Mouse (Mus musculus): Measurements from ENCODE around the gene Atp7b. TPM values are rescaled to one million over a fixed set of nuclear protein-coding genes. Genes with fewer than 3 reads are reported as not detected.
A peak's percentile ranks its signal among the peaks of the same experiment; 100 is the strongest.

Gene Atp7b
- polyA plus RNA-seq (2015; fragmentation: Nextera tagmentation; extraction: Ambion mirVana): 0.67 and 2.1 TPM in 2 replicates

DNA sequence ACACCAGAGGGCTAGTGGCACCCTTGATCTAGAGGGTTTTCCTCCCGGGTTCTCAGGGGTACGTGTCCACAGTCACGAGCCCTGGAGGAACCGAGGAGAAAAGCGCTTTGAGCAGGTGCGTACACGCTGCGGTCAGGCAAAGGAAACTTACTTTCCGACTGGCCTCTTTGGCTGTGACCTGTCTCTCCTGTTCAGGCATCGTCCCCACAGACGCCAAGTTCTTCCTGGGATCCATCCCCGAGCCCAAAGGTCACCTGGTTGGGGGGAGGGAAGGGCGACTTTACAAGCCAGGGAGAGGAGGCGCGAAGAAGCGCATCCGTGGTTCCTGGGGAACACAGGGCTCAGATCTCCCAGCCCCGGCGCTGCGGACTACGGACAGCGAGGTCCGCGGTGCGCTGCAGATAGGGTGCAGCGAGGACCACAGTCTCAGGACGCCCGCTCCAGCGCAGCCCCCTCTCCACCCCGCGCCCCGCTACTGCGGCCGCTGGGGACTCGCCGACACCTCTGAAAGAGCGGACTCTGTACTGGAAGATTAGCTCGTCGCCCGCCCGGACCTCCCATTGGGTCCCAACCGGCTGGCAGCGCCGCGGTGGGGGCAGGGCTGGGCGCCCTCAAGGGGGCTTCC lies at the start of gene Atp7b:
TSS of gene Atp7b (minus strand) at position 485 of the 625 bp plus-strand sequence.
- WGBS: under 1% methylated on average over 41 of the region's 46 CpGs
- H3K9ac ChIP-seq: peak within 1 kb of the TSS; percentile 75
- H3K4me3 ChIP-seq: peak within 1 kb of the TSS; percentile 96
- peak within 1 kb of the TSS; percentile 20; the same call in 1 of the 2 replicates for H3K27ac ChIP-seq
- H3K27me3 ChIP-seq: peaks cover 22% of the 10 kb centered on the region
- no peaks in the 10 kb centered on the region for H3K9me3 ChIP-seq (replicated peaks)
- peak; percentile 75 for ATAC-seq (replicated peaks; ENCODE audit: insufficient number of reproducible peaks, insufficient read depth, low FRiP score, low read depth)
- H3K4me2 ChIP-seq: peak within 1 kb of the TSS; percentile 98
- peaks cover 12% of the 10 kb centered on the region for H3K36me3 ChIP-seq
- H3K4me1 ChIP-seq (replicated peaks): peaks cover 10% of the 10 kb centered on the region

DNA sequence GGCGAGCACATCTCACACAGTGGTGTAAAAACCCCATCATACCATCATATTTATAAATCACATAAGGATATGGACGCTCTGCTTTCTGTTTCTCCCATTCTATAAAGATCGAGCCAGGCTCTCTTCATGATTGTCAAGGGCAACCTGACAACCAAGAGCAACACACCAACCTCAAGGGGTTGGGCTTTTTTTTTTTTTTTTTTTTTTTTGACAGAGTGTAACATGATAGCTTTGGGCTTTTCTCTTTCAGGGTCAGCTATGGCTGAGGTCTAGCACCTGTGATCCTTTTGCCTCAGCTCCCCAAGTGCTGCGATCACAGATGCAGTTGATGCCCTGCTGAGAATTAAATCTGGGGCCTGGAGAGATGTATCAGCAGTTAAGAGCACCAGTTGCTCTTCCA lies 46.9 kb upstream of the Atp7b start:
- 74% methylated on average over 4 of the region's 4 CpGs for WGBS
- Histone ChIP-seq H3K4me2 (no peak overlapping the region), H3K36me3 (no peaks in the 10 kb centered on the region), H3K9ac (no peak overlapping the region), H3K27ac (no peak overlapping the region), H3K27me3 (no peaks in the 10 kb centered on the region), H3K9me3 (replicated peaks) (no peaks in the 10 kb centered on the region), H3K4me3 (no peak overlapping the region), H3K4me1 (replicated peaks) (no peaks in the 10 kb centered on the region)
- no peak for ATAC-seq (replicated peaks; ENCODE audit: insufficient number of reproducible peaks, insufficient read depth, low FRiP score, low read depth)

DNA sequence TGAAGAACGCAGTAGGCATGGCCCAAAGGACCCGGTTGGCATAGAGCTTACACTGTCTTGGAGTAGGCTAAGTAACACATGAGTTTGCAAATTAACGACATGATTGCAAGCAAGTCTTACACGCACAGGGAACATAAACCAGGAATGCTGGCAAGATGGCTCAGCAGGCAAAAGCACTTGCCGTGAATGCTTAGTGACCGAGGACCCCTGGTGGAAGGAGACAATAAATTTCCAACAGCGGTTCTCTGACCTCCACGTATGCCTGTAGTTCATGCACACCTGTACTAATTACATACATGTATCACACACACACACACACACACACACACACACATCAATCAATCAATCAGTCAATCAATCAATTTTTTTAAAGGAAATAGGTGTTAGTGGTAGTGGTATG lies 31.5 kb upstream of the Atp7b start:
- no peak overlapping the region for H3K4me3 ChIP-seq
- 41% methylated on average over 8 of the region's 8 CpGs for WGBS
- no peaks in the 10 kb centered on the region for H3K4me1 ChIP-seq (replicated peaks)
- no peak overlapping the region for H3K4me2 ChIP-seq
- no peak overlapping the region for H3K9ac ChIP-seq
- H3K9me3 ChIP-seq (replicated peaks): no peaks in the 10 kb centered on the region
- no peaks in the 10 kb centered on the region for H3K36me3 ChIP-seq
- no peak for ATAC-seq (replicated peaks; ENCODE audit: insufficient number of reproducible peaks, insufficient read depth, low FRiP score, low read depth)
- H3K27me3 ChIP-seq: no peaks in the 10 kb centered on the region
- H3K27ac ChIP-seq: no peak overlapping the region

DNA sequence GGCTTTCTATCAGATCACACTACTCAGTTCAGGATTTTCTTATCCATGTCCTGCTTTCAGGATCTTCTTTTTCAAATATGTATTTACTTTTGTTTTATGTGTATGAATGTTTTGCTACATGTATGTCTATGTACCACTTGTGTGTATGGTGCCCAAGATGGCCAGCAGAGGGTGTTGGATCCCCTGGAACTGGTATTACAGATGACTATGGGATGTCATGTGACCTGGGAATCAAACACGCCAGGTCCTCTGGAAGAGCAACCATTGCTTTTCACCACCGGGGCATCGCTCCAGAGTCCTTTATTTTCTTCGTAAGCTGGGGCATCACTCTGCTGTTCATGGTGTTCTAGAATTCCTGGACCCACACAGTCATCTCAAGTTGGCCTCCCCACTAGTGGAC lies 29.1 kb upstream of the Atp7b start:
- H3K9ac ChIP-seq: no peak overlapping the region
- 96% methylated on average over 4 of the region's 4 CpGs for WGBS
- H3K9me3 ChIP-seq (replicated peaks): no peaks in the 10 kb centered on the region
- H3K36me3 ChIP-seq: no peaks in the 10 kb centered on the region
- ATAC-seq (replicated peaks; ENCODE audit: insufficient number of reproducible peaks, insufficient read depth, low FRiP score, low read depth): no peak
- H3K27ac ChIP-seq: no peak overlapping the region
- H3K4me3 ChIP-seq: no peak overlapping the region
- H3K4me1 ChIP-seq (replicated peaks): no peaks in the 10 kb centered on the region
- H3K27me3 ChIP-seq: no peaks in the 10 kb centered on the region
- no peak overlapping the region for H3K4me2 ChIP-seq

DNA sequence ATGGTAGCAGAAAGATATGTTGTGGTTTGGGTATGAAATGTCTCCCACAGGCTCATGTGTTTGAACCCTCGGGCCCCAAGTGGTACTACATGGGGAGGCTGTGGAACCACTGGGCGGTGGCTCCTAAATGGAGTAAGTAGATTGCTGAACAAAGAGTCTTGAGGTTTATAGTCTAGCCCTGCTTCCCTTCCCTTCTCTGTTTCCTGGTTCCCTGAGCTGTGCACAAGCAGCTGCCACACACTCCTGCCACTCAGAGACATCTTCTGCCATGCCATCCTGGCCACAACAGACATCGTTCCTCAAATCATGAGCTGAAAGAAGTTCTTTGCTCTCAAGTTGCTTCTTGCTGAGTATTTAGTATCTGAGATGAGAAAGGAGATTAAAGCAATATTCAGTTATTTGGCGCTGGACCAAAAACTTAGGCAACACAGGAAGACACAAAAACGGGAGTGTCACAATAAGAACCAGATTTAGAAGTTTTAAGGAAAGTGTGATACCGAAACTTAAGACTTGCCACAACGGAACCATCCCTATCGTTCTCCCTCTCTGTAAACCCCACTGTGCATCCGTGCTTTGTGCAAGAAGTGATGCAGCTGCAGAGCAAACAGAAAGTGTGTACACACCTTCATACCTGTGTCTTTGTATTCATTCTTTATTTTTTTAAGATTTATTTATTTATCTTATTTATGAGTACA lies 19.4 kb upstream of the Atp7b start:
- no peak overlapping the region for H3K9ac ChIP-seq
- H3K4me2 ChIP-seq: no peak overlapping the region
- H3K4me3 ChIP-seq: no peak overlapping the region
- 0 out of 2 replicates have a peak, but pooled peaks cover 2% of the 10 kb centered on the region for H3K4me1 ChIP-seq (replicated peaks)
- H3K27me3 ChIP-seq: no peaks in the 10 kb centered on the region
- no peak overlapping the region for H3K27ac ChIP-seq
- H3K9me3 ChIP-seq (replicated peaks): no peaks in the 10 kb centered on the region
- H3K36me3 ChIP-seq: no peaks in the 10 kb centered on the region
- WGBS: 73% methylated on average over 9 of the region's 9 CpGs
- no peak for ATAC-seq (replicated peaks; ENCODE audit: insufficient number of reproducible peaks, insufficient read depth, low FRiP score, low read depth)

DNA sequence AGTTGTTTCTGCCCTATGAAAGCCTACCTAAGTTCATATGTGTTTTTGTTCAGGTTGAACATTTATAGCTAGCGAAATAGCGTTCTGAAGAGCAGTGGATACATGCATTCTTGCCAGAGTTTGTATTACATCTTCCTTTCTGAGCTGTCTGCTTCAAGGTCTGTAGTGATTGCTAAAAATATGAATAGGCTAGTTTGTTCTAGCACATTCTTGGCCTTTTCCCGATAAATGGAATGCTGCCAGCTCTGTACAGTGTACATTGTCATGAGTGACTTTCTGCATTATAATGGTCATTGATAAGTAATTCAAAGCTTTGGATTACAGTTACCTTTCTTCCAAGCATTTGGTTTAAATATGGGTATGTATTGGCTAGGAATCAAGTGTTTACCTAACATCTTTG lies 1.0 kb upstream of the Atp7b start:
- peaks cover 10% of the 10 kb centered on the region for H3K4me1 ChIP-seq (replicated peaks)
- H3K4me3 ChIP-seq: peak overlapping the region; percentile 96
- 3% methylated on average over 3 of the region's 3 CpGs for WGBS
- H3K9ac ChIP-seq: peak overlapping the region; percentile 64
- ATAC-seq (replicated peaks; ENCODE audit: insufficient number of reproducible peaks, insufficient read depth, low FRiP score, low read depth): no peak
- H3K9me3 ChIP-seq (replicated peaks): no peaks in the 10 kb centered on the region
- peaks cover 24% of the 10 kb centered on the region for H3K36me3 ChIP-seq
- H3K27me3 ChIP-seq: peaks cover 22% of the 10 kb centered on the region
- H3K4me2 ChIP-seq: peak overlapping the region; percentile 98
- no peak overlapping the region for H3K27ac ChIP-seq

DNA sequence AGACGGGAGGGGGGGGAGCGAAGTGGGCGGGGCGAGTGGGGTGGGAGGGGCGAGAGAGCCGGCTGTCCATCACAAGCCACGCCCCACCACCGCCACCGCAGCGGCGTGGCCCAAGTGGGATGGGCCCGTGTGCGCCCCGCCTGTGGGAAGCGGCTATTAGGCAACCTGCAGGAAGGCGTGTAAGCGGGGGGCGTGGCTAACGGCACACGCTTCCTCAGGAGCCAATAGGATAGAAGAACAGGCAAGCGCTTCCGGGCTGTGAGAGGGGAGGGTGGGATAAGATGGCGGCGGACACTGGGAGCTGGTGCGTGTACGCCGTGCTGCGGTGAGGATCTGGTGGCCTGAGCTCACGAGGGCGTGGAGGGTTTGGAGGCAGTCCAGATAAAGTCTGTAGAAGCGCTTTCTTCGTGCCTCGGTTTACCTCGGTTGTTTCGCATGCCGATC lies 363 bp upstream of the Atp7b start, which contains the start of gene Alg11:
TSS of gene Alg11 (plus strand) at position 276 of the 444 bp plus-strand sequence.
- peaks cover 22% of the 10 kb centered on the region for H3K27me3 ChIP-seq
- peak within 1 kb of the TSS; percentile 98 for H3K4me2 ChIP-seq
- peaks cover 10% of the 10 kb centered on the region for H3K4me1 ChIP-seq (replicated peaks)
- H3K9me3 ChIP-seq (replicated peaks): no peaks in the 10 kb centered on the region
- peak within 1 kb of the TSS; percentile 96 for H3K4me3 ChIP-seq
- peaks cover 17% of the 10 kb centered on the region for H3K36me3 ChIP-seq
- peak within 1 kb of the TSS; percentile 75 for H3K9ac ChIP-seq
- under 1% methylated on average over 35 of the region's 36 CpGs for WGBS
- ATAC-seq (replicated peaks; ENCODE audit: insufficient number of reproducible peaks, insufficient read depth, low FRiP score, low read depth): peak; percentile 100
- peak within 1 kb of the TSS; percentile 20; the same call in 1 of the 2 replicates for H3K27ac ChIP-seq

DNA sequence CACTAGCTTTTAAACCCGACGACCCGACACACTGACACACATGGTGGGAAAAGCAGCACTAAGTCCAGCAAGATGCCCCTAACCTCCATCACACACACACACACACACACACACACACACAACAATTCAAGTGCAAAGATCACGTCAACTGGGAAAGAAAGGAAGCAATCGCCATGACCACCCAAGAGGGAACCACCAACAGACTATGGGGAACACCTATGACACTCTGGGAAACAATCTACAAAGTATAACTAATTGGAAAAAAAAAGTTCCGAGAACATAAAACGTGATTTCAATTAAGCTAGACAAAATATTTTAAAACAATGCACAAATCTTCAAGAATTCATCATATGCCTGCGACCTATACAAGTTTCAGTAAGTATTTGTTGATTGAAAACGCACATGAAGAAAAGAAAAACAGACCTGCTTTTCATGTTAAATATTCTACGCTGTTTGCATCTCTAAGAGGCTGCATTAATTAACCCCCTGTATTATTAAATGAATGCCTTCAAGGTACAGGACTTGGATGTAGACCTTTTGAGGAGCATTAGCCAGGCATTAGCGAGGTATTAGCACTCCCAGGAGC lies 859 bp downstream of the Atp7b start:
- H3K4me2 ChIP-seq: peak overlapping the region; percentile 98
- peaks cover 10% of the 10 kb centered on the region for H3K4me1 ChIP-seq (replicated peaks)
- H3K27ac ChIP-seq: no peak overlapping the region
- H3K9me3 ChIP-seq (replicated peaks): no peaks in the 10 kb centered on the region
- peak overlapping the region; percentile 96 for H3K4me3 ChIP-seq
- peaks cover 6% of the 10 kb centered on the region for H3K36me3 ChIP-seq
- H3K9ac ChIP-seq: peak overlapping the region; percentile 75
- H3K27me3 ChIP-seq: peaks cover 22% of the 10 kb centered on the region
- no peak for ATAC-seq (replicated peaks; ENCODE audit: insufficient number of reproducible peaks, insufficient read depth, low FRiP score, low read depth)
- WGBS: 47% methylated on average over 11 of the region's 11 CpGs

DNA sequence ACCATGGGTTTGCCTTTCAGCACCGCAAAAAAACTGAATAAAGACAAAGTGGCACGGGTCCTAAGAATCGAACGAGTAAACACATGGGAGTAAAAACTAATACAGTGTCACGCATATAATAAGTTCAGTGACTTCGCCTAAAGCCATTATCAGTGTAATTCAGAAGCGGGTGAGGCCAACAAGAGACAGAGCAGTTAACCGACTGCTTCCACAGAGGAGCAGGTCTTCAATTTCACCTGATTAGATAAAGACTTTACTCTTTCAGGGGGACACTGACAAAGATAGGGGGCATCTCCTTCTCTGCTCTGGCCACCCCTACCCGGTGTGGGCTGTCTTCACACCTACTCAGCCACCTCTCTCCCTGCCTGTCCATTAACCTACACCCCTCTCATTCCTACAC lies 1.7 kb downstream of the Atp7b start:
- Histone ChIP-seq H3K9ac (no peak overlapping the region), H3K27ac (no peak overlapping the region), H3K36me3 (no peaks in the 10 kb centered on the region), H3K4me1 (replicated peaks) (peaks cover 10% of the 10 kb centered on the region), H3K27me3 (peaks cover 22% of the 10 kb centered on the region), H3K4me2 (no peak overlapping the region), H3K9me3 (replicated peaks) (no peaks in the 10 kb centered on the region), H3K4me3 (no peak overlapping the region)
- ATAC-seq (replicated peaks; ENCODE audit: insufficient number of reproducible peaks, insufficient read depth, low FRiP score, low read depth): no peak
- 59% methylated on average over 9 of the region's 9 CpGs for WGBS

DNA sequence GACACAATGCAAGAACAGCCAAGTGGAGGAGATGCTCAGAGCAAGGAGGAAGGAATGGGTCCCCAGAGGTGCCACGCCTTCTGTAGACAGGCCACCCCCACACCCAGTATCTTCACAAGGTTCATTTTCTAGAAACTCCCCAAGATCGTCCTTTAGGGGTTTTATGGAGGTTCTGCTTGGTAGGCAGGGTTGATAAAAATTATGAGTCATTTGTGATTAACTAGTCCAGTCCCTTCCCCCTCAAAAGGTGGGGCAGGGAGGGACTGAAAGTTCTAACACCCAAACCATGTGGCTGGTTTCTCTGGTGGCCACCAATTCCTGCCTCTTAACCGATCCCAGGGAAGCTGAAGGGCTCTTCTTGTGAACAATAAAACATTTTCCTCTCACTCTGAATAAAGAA lies 3.3 kb downstream of the Atp7b start:
- H3K27ac ChIP-seq: no peak overlapping the region
- no peak overlapping the region for H3K4me2 ChIP-seq
- H3K27me3 ChIP-seq: peaks cover 22% of the 10 kb centered on the region
- H3K4me1 ChIP-seq (replicated peaks): peaks cover 10% of the 10 kb centered on the region
- 77% methylated on average over 3 of the region's 3 CpGs for WGBS
- H3K9ac ChIP-seq: no peak overlapping the region
- H3K36me3 ChIP-seq: no peaks in the 10 kb centered on the region
- no peak overlapping the region for H3K4me3 ChIP-seq
- no peak for ATAC-seq (replicated peaks; ENCODE audit: insufficient number of reproducible peaks, insufficient read depth, low FRiP score, low read depth)
- H3K9me3 ChIP-seq (replicated peaks): no peaks in the 10 kb centered on the region

DNA sequence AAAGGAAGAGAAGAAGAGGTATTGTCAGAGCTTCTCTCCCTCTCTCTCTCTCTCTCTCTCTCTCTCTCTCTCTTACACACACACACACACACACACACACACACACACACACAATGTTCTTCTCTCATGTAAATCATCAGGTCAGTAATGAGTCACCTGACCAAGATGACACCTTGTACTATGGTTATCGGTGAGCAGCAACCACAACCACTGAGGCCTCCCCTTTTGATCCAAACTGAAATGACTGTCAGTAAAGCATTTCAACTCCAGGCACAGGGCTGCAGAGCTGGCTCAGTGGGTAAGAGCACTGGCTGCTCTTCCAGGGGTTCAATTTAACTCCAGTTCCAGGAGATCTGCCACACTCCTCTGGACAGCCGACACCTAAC lies 4.6 kb downstream of the Atp7b start:
- Histone ChIP-seq H3K27ac (no peak overlapping the region), H3K4me1 (replicated peaks) (0 out of 2 replicates have a peak, but pooled peaks cover 4% of the 10 kb centered on the region), H3K4me3 (no peak overlapping the region), H3K9ac (no peak overlapping the region), H3K36me3 (no peaks in the 10 kb centered on the region), H3K4me2 (no peak overlapping the region), H3K27me3 (peaks cover 22% of the 10 kb centered on the region), H3K9me3 (replicated peaks) (no peaks in the 10 kb centered on the region)
- 86% methylated on average over 2 of the region's 2 CpGs for WGBS
- no peak for ATAC-seq (replicated peaks; ENCODE audit: insufficient number of reproducible peaks, insufficient read depth, low FRiP score, low read depth)
